Mouse (Mus musculus) ES-E14 (cell line): ENCODE results near the gene Psmb10. TPM values are rescaled to one million over a fixed set of nuclear protein-coding genes. Genes with fewer than 3 reads are reported as not detected.

Experiments used
- DNase-seq: peaks from one replicate; pipeline ENCODE4 v3.0.0-alpha.2; 2013; ENCODE audit warnings: low read depth, low spot score
- H3K27ac ChIP-seq: 2 replicates; pipeline ENCODE4 v1.5.1; 2012; ENCODE audit warnings: low read depth, mild to moderate bottlenecking, low read length, moderate library complexity, mixed read lengths; ENCODE audit not compliant: poor library complexity, insufficient read depth, severe bottlenecking
- H3K36me3 ChIP-seq: 2 replicates; pipeline ENCODE4 v1.6.1; 2012; ENCODE audit warnings: mild to moderate bottlenecking, low read length, moderate library complexity, mixed read lengths; ENCODE audit not compliant: control insufficient read depth, poor library complexity, insufficient read depth, severe bottlenecking
- H3K4me1 ChIP-seq, 2 experiments: fragments of 150-350 bp in 1 of 2; sonication (generic) in 1 of 2; 2 replicates each; pipeline ENCODE4 v1.6.1; 2012; ENCODE audit warnings: low read length in 2 of 2, mild to moderate bottlenecking in 1 of 2, mixed read lengths in 1 of 2; ENCODE audit not compliant: control insufficient read depth in 2 of 2, insufficient read depth in 2 of 2, poor library complexity in 1 of 2
- H3K4me3 ChIP-seq, 2 experiments: fragments of 150-350 bp in 1 of 2; sonication (generic) in 1 of 2; 2 replicates each; pipeline ENCODE4 v1.5.1; 2012; ENCODE audit warnings: low read length in 2 of 2, low read depth in 1 of 2, mild to moderate bottlenecking in 1 of 2, mixed read lengths in 1 of 2; ENCODE audit not compliant: insufficient read depth in 1 of 2, poor library complexity in 1 of 2, severe bottlenecking in 1 of 2
- H3K9ac ChIP-seq: 2 replicates; pipeline ENCODE4 v1.6.1; 2012; ENCODE audit warnings: low read depth, mild to moderate bottlenecking, low read length, mixed read lengths; ENCODE audit not compliant: poor library complexity, insufficient read depth, severe bottlenecking
- H3K9me3 ChIP-seq: fragments of 150-350 bp; sonication (generic); 2 replicates; pipeline ENCODE4 v1.6.1; 2012; ENCODE audit warnings: low read depth, mild to moderate bottlenecking, low read length; ENCODE audit not compliant: control insufficient read depth, insufficient read depth
- CHD2 ChIP-seq: IDR thresholded peaks from 2 replicates; pipeline ENCODE4 v1.6.1; 2014; ENCODE audit warnings: mild to moderate bottlenecking, low read depth, low read length, inconsistent platforms
- HCFC1 ChIP-seq: IDR thresholded peaks from 2 replicates; pipeline ENCODE4 v1.6.1; 2012; ENCODE audit warnings: low read length, inconsistent platforms, borderline replicate concordance; ENCODE audit not compliant: insufficient read depth
- MAFK ChIP-seq: IDR thresholded peaks from 2 replicates; pipeline ENCODE4 v1.6.1; 2014; ENCODE audit warnings: mild to moderate bottlenecking, low read depth, low read length, inconsistent platforms; ENCODE audit not compliant: insufficient read depth
- ZC3H11A ChIP-seq: IDR thresholded peaks from 2 replicates; pipeline ENCODE4 v1.6.1; 2012; ENCODE audit warnings: low read depth, mild to moderate bottlenecking, inconsistent platforms, low read length, borderline replicate concordance
- ZNF384 ChIP-seq: IDR thresholded peaks from 2 replicates; pipeline ENCODE4 v1.6.1; 2012; ENCODE audit warnings: low read depth, low read length, inconsistent platforms
- in situ Hi-C, 2 experiments: fragments of 600-800 bp; cut with MboI; formaldehyde crosslinking; loops; one replicate each; pipeline ENCODE4 v1.15.1; 2025; ENCODE audit warnings: low sequenced_read_pairs in 2 of 2, inconsistent platforms in 1 of 2; ENCODE audit not compliant: unreplicated experiment in 2 of 2
- total RNA-seq: library from RNA; depleted of rRNA; stranded (reverse); fragments of 300-350 nt; gene quantifications from 2 replicates; pipeline ENCODE4 v1.2.3, GENCODE M21; 2012

Psmb10 gene
- total RNA-seq, 1 experiment = 70.9 TPM

DNA sequence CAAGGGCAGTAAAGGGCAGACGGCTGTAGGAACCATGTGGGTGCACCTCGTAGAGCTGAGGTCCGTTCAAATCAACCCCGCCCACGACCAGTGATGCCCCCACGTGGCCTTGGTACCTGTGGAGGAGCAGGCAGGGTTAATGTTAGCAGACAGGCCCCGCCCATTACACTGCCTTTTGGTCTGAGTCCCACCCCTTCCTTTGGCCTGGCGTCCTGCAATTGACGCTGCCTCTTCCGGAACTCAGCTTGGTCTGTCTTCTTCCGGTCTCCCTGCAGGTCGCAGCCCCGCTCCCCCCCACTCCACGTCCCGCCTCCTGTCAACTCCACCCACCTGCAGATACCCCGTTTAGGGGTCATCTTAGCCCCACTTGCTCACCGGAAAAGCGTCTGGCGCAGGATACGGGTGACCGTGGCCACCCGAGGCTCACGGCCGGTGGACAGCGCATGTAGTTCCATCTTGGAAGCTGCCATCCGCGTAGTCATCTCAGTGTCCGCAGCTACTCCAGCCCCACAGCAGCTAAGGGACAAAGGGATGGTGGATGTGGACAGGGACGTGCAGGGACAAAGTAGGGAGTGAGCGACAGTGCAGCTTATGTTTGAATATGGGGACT lies 1.3 kb downstream of the Psmb10 start:
- in situ Hi-C loops = no loop called here
- H3K27ac ChIP-seq = no peak overlapping the region
- peak overlapping the region; percentile 69 for H3K9ac ChIP-seq
- H3K9me3 ChIP-seq = no peaks in the 10 kb centered on the region
- DNase-seq = peak; percentile 82
- H3K4me3 ChIP-seq = peak overlapping the region; percentile 81 to 96
- TF ChIP-seq ZC3H11A (no peak), ZNF384 (no peak), MAFK (no peak), HCFC1 (no peak), CHD2 (no peak)
- H3K4me1 ChIP-seq = peaks cover 0 to 6% of the 10 kb centered on the region in 2 experiments; a peak in 2 of 4 replicates
- peaks cover 2% of the 10 kb centered on the region; the same call in 1 of the 2 replicates for H3K36me3 ChIP-seq

DNA sequence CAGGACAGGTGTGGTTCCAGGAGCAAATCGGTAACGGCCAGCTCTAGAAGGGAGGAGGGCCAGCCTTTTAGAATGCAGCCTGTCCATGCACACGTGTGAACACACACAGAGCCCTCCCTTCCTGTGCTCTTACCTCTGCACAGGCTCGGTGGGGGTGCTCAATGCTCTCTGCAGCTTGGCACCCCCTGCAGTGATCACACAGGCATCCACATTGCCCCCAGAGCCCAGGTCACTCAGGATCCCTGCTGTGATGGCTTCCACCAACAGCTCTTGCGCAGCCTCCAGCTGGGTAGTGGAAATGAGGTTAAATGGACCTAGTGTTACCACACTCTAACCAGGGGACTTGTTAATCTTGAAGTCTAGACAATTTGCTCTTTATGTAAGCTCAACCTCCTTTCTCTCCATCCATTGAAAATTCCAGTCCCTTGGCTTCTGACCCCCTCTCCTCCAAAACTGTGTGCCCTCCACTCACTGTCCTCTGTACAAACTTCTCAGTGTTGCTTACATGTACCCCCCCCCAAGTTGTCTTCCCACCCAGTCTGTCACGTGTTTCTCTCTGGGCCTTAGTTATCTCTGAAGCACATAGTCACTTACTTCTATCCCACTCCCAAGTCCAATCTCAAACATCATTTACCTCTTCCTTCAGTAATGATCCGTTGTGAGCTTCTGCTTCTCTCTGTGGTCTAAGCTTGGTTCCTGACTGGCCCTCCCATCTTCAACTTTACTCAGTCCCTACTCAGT lies 2.2 kb downstream of the Psmb10 start:
- DNase-seq = no peak
- in situ Hi-C loops = no loop called here
- H3K4me1 ChIP-seq = peaks cover 0 to 6% of the 10 kb centered on the region in 2 experiments; a peak in 2 of 4 replicates
- H3K36me3 ChIP-seq = no peaks in the 10 kb centered on the region; the same call in 1 of the 2 replicates
- H3K9ac ChIP-seq = peak overlapping the region; percentile 69; the same call in 1 of the 2 replicates
- no peaks in the 10 kb centered on the region for H3K9me3 ChIP-seq
- TF ChIP-seq CHD2 (no peak), MAFK (no peak), ZC3H11A (no peak), ZNF384 (no peak), HCFC1 (no peak)
- peak overlapping the region; percentile 81 to 96 for H3K4me3 ChIP-seq
- no peak overlapping the region for H3K27ac ChIP-seq

DNA sequence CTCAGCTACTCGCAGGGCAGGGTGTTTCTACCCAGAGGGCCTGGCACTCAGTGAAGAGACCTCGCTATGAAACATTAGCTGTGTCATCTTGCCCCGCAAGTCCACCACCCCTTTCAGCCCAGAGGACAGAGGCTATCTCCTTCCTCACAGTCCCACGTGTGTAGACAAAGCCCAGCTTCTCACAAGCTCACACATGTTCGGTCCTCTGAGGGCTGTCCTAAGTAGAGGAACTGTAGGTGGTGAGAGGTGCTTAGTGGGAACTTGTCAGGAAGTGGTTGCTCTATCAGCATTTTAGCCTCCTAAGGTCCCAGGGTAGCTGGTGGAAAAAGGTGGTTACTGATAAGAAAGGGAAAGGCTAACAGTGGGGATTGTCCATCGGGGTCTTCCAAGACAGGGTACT lies 3.1 kb downstream of the Psmb10 start:
- TF ChIP-seq ZC3H11A = no peak
- no peak for TF ChIP-seq MAFK
- TF ChIP-seq HCFC1 = no peak
- no peak for TF ChIP-seq CHD2
- no peak for TF ChIP-seq ZNF384
- DNase-seq = no peak
- Histone ChIP-seq H3K4me1 (peaks cover 0 to 6% of the 10 kb centered on the region in 2 experiments; a peak in 2 of 4 replicates), H3K27ac (no peak overlapping the region), H3K9me3 (no peaks in the 10 kb centered on the region), H3K36me3 (no peaks in the 10 kb centered on the region; the same call in 1 of the 2 replicates), H3K9ac (no peak overlapping the region), H3K4me3 (no peak overlapping the region)
- in situ Hi-C loops = no loop called here

DNA sequence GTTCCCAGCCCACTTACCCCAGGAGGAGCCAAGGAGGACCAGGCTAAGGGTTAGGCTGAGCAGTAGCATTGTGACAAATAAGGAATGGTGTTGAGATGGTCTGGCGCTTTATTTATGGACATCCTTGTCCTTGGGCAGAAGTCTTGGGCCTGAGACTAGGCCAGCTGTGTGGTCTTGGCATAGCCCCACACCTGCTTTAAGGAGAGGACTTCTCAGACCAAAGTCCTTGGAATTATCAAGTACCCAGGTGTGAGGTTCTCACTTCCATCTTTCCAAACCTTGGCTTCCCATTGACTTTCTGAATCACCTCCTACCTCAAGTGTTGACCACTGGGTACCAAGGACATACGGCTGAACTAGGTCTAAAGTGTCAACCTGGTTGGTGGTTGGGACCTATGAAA lies 4.5 kb downstream of the Psmb10 start, which contains the start of gene Ctrl:
Gene Ctrl, minus strand, starts transcription at position 101 of the 400 bp plus-strand sequence.
- TF ChIP-seq CHD2 (no peak), ZNF384 (no peak), ZC3H11A (no peak), MAFK (no peak), HCFC1 (no peak)
- H3K36me3 ChIP-seq = no peaks in the 10 kb centered on the region; the same call in 1 of the 2 replicates

More for the DNA sequence above, 4.5 kb downstream of the Psmb10 start, which contains the start of gene Ctrl:
- DNase-seq = no peak
- Histone ChIP-seq H3K9me3 (no peaks in the 10 kb centered on the region), H3K4me3 (no peak within 1 kb of the TSS), H3K4me1 (peaks cover 0 to 6% of the 10 kb centered on the region in 2 experiments; a peak in 3 of 4 replicates), H3K27ac (no peak within 1 kb of the TSS), H3K9ac (no peak within 1 kb of the TSS)
- in situ Hi-C loops = no loop called here
